Mouse (Mus musculus): Measurements from ENCODE around the gene Bag6.

Gene Bag6

GRCm38 (mm10) chr17:35166352-35167035 is 31.5 kb downstream of the Bag6 start:
- DNase-seq (ENCODE audit: low read depth, low spot score): peak; percentile 73

GRCm38 (mm10) chr17:35167794-35168193 is 32.8 kb downstream of the Bag6 start:
- no peak for DNase-seq (ENCODE audit: low read depth, low spot score)

GRCm38 (mm10) chr17:35168541-35169207 is 33.7 kb downstream of the Bag6 start:
- peak; percentile 60 for DNase-seq (ENCODE audit: low read depth, low spot score)

GRCm38 (mm10) chr17:35172445-35173234 is 37.7 kb downstream of the Bag6 start:
- DNase-seq (ENCODE audit: low read depth, low spot score): no peak

- no peak for DNase-seq (ENCODE audit: low read depth, low spot score)
Measured at GRCm38 (mm10) chr17:35173329-35173728, 38.4 kb downstream of the Bag6 start.

GRCm38 (mm10) chr17:35174201-35174977 is 39.4 kb downstream of the Bag6 start:
- DNase-seq (ENCODE audit: low read depth, low spot score): no peak

- no peak for DNase-seq (ENCODE audit: low read depth, low spot score)
Measured at GRCm38 (mm10) chr17:35175382-35175781, 40.4 kb downstream of the Bag6 start.

GRCm38 (mm10) chr17:35175968-35176367 is 41.0 kb downstream of the Bag6 start, which contains the start of gene Aif1:
Aif1 (minus strand) TSS chr17:35176068.
- no peak for DNase-seq (ENCODE audit: low read depth, low spot score)

- DNase-seq (ENCODE audit: low read depth, low spot score): peak; percentile 42
Measured at GRCm38 (mm10) chr17:35178528-35178927, 43.5 kb downstream of the Bag6 start.

GRCm38 (mm10) chr17:35180093-35180492 is 45.1 kb downstream of the Bag6 start:
- no peak for DNase-seq (ENCODE audit: low read depth, low spot score)

- DNase-seq (ENCODE audit: low read depth, low spot score): no peak
Measured at GRCm38 (mm10) chr17:35185639-35186611, 50.9 kb downstream of the Bag6 start.

- DNase-seq (ENCODE audit: low read depth, low spot score): no peak
Measured at GRCm38 (mm10) chr17:35186681-35187080, 51.7 kb downstream of the Bag6 start.

- no peak for DNase-seq (ENCODE audit: low read depth, low spot score)
Measured at GRCm38 (mm10) chr17:35187345-35187744, 52.4 kb downstream of the Bag6 start.

GRCm38 (mm10) chr17:35187959-35188610 is 53.1 kb downstream of the Bag6 start, which contains the start of gene Lst1:
Lst1 (minus strand) TSS chr17:35188439.
- DNase-seq (ENCODE audit: low read depth, low spot score): no peak

- DNase-seq (ENCODE audit: low read depth, low spot score): no peak
Measured at GRCm38 (mm10) chr17:35189186-35189585, 54.2 kb downstream of the Bag6 start.

- no peak for DNase-seq (ENCODE audit: low read depth, low spot score)
Measured at GRCm38 (mm10) chr17:35190096-35190495, 55.1 kb downstream of the Bag6 start.

GRCm38 (mm10) chr17:35191723-35192122 is 56.7 kb downstream of the Bag6 start:
- DNase-seq (ENCODE audit: low read depth, low spot score): no peak

GRCm38 (mm10) chr17:35192924-35193323 is 57.9 kb downstream of the Bag6 start:
- no peak for DNase-seq (ENCODE audit: low read depth, low spot score)

- DNase-seq (ENCODE audit: low read depth, low spot score): no peak
Measured at GRCm38 (mm10) chr17:35193881-35194843, 59.2 kb downstream of the Bag6 start, which contains the start of gene Ltb. Ltb (plus strand) TSS chr17:35194439.
